Mouse (Mus musculus) liver, adult (tissue): Measurements from ENCODE around the gene BC005561.

Experiments
- GATA4 ChIP-seq: IDR thresholded peaks from 2 replicates; pipeline ENCODE4 v1.6.1; 2014; ENCODE audit warnings: mild to moderate bottlenecking, low read length; ENCODE audit not compliant: insufficient replicate concordance

BC005561 gene

GRCm38 (mm10) chr5:104539331-104539730 is 31.2 kb downstream of the BC005561 start:
- TF ChIP-seq GATA4 = no peak

GRCm38 (mm10) chr5:104570766-104571165 is 62.6 kb downstream of the BC005561 start:
- no peak for TF ChIP-seq GATA4
